Mouse (Mus musculus): ENCODE results near the gene Pidd1.
A peak's percentile ranks its signal among the peaks of the same experiment; 100 is the strongest.
"Not testable (repeated sequence)": the region's sequence is repeated elsewhere in the genome, so short reads cannot be mapped to it uniquely, and the experiment has no call there.

Pidd1 gene

GRCm38 (mm10) chr7:141458661-141459060 lies 14.8 kb upstream of the Pidd1 start:
- DNase-seq (ENCODE audit: low spot score), result no peak

DNA sequence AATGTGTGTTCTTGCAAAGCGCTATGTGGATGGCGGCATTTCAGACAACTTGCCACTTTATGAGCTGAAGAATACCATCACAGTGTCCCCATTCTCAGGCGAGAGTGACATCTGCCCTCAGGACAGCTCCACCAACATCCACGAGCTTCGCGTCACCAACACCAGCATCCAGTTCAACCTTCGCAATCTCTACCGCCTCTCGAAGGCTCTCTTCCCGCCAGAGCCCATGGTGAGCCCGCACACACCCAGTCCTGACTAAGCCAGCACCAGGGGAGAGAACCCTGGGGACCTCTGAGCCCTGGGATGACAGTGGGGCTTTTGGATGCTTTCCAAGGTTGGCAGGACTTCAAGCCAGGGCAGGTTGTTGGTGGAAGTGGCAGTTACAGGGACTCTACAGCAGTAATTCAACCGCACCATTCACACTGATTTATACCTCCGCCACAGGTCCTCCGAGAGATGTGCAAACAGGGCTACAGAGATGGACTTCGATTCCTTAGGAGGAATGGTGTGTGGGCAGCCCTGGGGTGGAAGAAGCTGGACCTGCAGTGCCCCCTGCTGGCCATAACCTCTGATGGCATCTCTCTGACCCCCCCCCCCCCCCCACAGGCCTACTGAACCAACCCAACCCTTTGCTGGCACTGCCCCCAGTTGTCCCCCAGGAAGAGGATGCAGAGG lies 14.3 kb upstream of the Pidd1 start:
- DNase-seq (ENCODE audit: low spot score), result no peak

GRCm38 (mm10) chr7:141457236-141457635 lies 13.4 kb upstream of the Pidd1 start:
- no peak for DNase-seq (ENCODE audit: low spot score)

GRCm38 (mm10) chr7:141456739-141457138 lies 12.9 kb upstream of the Pidd1 start:
- peak; percentile 19 for DNase-seq (ENCODE audit: low spot score)

DNA sequence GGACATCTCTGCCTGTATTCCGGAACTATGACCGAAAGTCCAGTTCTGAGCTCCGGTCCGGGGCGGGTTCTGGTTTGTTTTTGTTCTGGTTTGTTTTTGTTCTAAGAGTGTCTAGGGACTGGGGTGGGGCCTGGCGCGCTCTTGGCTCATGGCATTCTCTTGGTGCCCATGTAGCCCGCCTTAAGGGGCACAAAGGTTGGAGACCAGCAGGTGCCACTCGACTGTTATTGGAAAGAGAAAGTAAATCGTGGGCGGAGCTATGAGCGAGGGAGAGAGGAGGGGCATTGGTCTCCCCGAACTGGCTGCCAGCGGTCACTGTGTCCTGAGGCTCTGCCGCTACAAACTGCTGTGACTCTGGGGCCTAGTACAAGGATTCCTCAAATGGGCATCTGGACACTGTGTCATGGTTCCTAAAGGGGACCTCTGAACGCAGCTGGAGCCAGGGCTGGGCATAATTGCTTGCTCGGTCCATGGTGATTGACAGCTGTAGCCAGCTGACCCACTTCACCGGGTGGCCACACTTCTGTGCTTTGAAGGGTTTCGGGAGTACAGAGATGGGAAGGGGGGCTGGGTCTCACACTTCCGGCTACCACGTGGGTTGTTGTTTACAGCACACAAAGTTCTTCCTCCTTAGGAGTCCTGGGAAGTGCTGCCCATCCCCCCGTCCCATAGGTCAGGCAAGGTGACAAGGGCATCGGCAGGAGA lies 11.9 kb upstream of the Pidd1 start:
- peak; percentile 70 for DNase-seq (ENCODE audit: low spot score)

- peak; percentile 96 for DNase-seq (ENCODE audit: low spot score)
Measured at GRCm38 (mm10) chr7:141454967-141455551, 11.2 kb upstream of the Pidd1 start, which contains the start of gene Pnpla2. TSS of gene Pnpla2 (plus strand) at chr7:141455198.

- DNase-seq (ENCODE audit: low spot score), result no peak
Measured at GRCm38 (mm10) chr7:141453636-141454035, 9.8 kb upstream of the Pidd1 start.

DNA sequence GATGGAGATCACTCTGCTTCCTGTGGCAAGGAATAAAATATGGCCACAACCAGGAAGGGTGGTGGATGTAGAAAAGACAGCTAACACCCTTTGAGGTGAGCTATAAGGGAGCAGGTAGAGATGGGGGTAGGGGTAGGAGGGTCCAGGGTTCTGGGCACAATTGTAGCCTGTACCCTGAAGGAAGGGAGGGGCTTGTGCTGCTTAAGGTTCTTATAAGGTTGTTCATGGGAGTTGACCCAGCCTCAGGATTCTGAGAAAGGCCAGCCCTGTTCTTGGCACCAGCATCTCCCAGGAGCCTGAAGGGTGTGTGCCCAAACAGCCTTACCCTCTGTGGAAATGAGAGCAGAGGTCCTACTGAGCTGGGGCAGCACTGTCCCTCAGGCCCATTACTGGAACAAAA lies 8.1 kb upstream of the Pidd1 start:
- DNase-seq (ENCODE audit: low spot score), result peak; percentile 22

DNA sequence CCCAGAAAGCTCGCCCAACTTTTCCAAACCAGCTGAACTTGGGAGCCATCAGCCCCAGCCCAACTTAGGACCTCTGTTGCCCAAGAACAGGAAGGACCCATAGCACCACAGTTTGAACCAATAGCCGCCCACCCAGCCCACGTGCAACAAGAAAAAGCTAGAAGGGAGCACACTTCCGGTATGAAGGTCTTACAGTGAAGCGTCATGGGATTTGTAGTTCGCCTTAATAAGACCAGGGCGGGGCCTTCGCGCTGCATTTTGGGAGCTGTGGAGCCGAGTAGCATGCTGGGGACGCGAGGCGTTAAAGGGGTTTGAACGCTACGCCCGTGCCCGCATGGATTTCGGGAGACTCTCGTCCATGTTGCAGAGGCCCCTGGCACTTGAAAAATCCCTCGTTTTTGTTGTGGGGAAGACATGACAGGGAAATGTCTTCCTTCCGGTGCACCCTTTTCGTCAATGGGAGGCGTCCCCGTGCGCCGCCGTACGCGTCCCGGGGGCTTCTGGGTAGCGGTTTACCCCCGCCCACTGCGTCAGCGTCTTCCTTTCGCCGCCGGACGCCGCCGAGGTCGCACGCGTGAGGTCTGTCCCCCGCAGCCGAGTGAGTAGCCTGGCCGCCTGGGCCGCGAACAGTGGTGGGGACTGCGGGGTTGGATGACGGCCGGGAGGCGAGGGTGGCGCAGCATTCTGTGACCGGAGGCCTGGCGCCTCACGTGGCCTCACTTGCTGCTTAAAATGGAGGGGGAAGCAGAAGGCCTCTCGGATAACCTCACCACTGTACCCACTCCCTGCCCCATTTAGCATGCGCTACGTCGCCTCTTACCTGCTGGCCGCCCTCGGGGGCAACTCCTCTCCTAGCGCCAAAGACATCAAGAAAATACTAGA lies 3.5 kb upstream of the Pidd1 start, which contains the start of gene Rplp2:
TSS of gene Rplp2 (plus strand) at position 261 of the 882 bp plus-strand sequence.
- peak; percentile 94 for DNase-seq (ENCODE audit: low spot score)

DNA sequence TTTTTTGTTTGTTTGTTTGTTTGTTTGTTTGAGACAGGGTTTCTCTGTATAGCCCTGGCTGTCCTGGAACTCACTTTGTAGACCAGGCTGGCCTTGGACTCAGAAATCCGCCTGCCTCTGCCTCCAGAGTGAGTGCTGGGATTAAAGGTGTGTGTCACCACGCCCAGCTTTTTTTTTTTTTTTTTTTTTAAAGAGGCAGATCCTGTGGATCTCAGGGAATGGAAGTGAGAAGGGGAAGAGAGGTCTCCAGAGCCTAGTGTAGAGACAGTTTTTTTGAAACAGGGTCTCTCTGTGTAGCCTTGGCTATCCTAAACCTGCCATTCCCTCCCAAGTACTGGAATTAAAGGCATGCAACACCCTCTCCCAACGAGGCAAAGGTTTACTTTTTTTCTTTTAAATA lies 2.5 kb upstream of the Pidd1 start:
- DNase-seq (ENCODE audit: low spot score), result not testable (repeated sequence)

DNA sequence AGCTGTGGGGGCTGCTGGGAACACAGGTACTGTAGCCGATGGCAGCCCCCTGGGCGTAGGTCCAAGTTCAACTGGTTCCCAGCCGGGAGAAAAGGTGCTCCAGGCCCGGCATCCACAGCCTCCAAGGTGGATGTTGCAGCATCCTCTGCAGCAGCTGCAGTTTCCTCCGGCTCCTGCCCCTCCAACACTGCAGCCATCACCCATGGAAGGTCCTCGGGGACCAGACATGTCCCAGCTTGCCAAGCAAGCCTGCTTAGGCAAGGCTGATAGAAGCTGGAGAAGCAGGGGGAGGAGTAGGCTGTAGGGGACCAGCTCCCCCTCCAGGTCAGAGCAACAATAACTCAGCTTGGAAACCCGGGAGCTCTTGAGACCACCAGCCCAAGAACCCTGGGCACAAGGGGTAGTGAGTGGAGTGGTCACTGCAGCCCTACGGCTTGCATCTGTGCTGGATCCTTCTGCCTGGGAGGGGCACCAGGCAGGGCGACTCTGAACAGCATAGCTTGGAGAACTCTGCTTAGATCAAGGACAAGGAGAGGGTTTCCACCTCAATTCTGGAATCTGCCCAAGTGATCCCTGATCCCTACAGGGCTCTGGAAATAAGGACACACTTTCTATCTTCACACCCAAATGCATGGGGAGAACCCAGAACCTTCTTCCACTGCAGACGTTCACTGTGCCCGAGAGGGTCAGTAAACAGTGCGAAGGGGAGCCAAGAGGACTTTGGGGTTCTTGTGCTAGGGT lies 574 bp downstream of the Pidd1 start:
- peak; percentile 23 for DNase-seq (ENCODE audit: low spot score)

- DNase-seq (ENCODE audit: low spot score), result no peak
Measured at GRCm38 (mm10) chr7:141442199-141442598, 1.6 kb downstream of the Pidd1 start.

DNA sequence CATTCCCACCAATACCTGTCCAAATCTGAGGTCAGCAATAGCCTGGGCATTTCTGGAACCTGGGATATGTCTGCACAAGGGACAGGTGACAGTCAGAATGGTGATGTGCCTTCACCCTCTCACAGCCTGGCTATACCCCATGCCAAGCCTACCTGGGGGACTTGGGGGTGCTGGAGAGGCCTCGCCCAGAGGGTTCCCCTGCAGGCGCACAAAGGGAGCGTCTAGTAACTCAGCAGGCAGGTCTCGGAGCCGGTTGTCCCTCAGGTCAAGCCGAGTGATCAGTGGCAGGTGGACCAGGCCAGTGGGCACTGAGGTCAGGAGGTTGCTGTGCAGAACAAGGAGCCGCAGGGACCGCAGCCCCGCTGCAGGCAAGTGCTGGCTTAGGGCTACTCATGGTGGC lies 2.4 kb downstream of the Pidd1 start:
- no peak for DNase-seq (ENCODE audit: low spot score)

GRCm38 (mm10) chr7:141440613-141441012 lies 3.2 kb downstream of the Pidd1 start:
- peak; percentile 57 for DNase-seq (ENCODE audit: low spot score)

GRCm38 (mm10) chr7:141439811-141440210 lies 4.0 kb downstream of the Pidd1 start:
- DNase-seq (ENCODE audit: low spot score), result no peak

GRCm38 (mm10) chr7:141439140-141439679 lies 4.6 kb downstream of the Pidd1 start:
- no peak for DNase-seq (ENCODE audit: low spot score)

DNA sequence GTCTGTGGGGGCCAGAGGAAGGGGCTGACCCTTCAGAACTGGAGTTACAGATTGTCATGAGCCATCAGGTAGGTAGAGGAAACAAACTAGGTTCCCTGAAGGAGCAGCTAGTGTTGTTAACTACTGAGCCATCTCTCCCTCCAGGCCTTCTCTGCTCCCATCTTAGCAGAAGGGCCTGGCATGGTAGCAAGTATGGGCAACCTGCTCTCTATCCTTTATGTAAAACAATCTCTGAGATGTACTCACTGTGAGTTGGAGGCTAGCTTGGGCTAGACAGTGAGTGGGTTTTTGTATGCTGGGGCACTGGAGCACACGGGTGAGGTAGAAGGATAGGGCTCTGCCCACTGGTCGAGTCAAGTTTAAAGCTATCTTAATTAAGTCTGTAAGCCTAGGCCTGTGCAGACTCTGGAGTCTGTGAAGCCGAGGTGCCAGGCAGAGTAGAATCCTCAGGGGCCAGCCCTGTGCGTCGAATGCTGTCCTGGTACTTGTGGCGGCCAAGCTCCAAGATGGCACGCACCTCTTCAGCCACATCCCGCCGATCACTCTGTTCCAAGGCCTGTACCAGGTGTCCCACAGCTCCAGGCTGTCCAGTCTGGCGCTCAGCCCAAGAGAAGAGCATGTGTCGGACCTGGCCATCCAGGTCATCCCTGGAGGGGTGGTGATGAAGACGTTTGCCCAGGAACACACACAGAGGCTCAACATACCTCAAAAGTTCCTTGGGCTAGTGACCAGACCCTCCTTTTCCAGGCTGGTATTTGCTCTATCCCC lies 5.4 kb downstream of the Pidd1 start:
- no peak for DNase-seq (ENCODE audit: low spot score)

GRCm38 (mm10) chr7:141437178-141438120 lies 6.4 kb downstream of the Pidd1 start, which contains the start of gene Slc25a22:
TSS of gene Slc25a22 (minus strand) at chr7:141437892.
- peak; percentile 84 for DNase-seq (ENCODE audit: low spot score)

- DNase-seq (ENCODE audit: low spot score), result no peak
Measured at GRCm38 (mm10) chr7:141436523-141436892, 7.3 kb downstream of the Pidd1 start.
